Mouse (Mus musculus): ENCODE data around the gene Anxa3.

DNA sequence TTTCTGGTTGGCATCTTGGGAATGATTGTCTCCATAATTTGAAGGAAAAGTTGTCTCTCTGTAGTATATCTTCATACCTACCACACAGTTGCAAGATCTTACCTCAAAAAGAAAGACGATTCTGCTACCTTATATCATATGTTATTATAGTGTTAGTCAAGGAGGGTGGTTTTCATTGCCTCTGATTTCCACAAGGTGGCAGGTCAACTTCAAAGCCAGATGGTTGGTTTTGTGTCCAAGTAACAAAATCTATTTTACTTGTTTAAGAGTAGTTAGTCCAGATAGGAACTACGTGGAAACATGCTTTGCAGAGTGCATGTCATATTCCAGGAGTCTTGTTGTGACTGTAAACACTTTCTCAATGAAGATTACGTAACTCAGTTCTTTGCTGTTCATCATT lies 61.2 kb downstream of the Anxa3 start:
- TF ChIP-seq CTCF (IDR thresholded peaks at IDR 0.05 in 2 of 3, conservative IDR thresholded peaks at IDR 0.05 in 1 of 3; ENCODE audit: control insufficient read depth in 1 of 3, insufficient read depth in 1 of 3, low read depth in 2 of 3, low read length in 3 of 3, poor library complexity in 1 of 3, severe bottlenecking in 1 of 3), result peak in 2 of 3 experiments; percentile 26 to 54; a peak in 3 of 6 replicates
- no peak for TF ChIP-seq POLR2A (IDR thresholded peaks at IDR 0.05; ENCODE audit: control insufficient read depth in 1 of 2, insufficient read depth in 1 of 2, low read depth in 1 of 2, low read length in 2 of 2, poor library complexity in 1 of 2)
- TF ChIP-seq JUND (IDR thresholded peaks at IDR 0.05; ENCODE audit: low read depth, low read length), result no peak
- no peak for TF ChIP-seq SIN3A (IDR thresholded peaks at IDR 0.05; ENCODE audit: low read length)
- no peak for TF ChIP-seq EP300 (IDR thresholded peaks at IDR 0.05; ENCODE audit: low read depth in 1 of 2, low read length in 2 of 2)
